Mouse (Mus musculus) Muller cell, postnatal 12 days (primary cell): ENCODE results near the gene Mtch2.
A peak's percentile ranks its signal among the peaks of the same experiment; 100 is the strongest.
"Not testable (repeated sequence)": the region's sequence is repeated elsewhere in the genome, so short reads cannot be mapped to it uniquely, and the experiment has no call there.

Experiments used
- DNase-seq: peaks from one replicate; pipeline ENCODE4 v3.0.0-alpha.2; 2015; ENCODE audit errors: inconsistent ontology term

Gene Mtch2

DNA sequence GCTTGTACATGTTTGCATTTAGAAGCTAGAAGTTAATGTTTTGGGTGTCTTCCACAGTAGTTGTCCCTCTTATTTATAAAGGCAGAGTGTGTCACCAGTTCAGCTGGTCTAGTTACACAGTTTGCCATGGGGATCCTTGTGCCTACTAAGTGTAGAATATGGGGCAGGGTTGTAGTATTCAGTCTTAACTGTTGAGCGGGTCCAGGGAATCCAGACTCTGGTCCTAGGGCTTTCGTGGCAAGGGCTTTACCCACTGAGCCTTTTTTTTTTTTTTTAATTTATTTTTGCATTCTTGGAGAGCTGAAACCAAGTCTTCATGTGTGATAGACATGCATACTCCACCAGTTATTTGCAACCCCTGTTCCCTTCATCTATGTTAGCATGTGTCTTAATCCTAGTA is 14.5 kb downstream of the Mtch2 start:
- no peak for DNase-seq

DNA sequence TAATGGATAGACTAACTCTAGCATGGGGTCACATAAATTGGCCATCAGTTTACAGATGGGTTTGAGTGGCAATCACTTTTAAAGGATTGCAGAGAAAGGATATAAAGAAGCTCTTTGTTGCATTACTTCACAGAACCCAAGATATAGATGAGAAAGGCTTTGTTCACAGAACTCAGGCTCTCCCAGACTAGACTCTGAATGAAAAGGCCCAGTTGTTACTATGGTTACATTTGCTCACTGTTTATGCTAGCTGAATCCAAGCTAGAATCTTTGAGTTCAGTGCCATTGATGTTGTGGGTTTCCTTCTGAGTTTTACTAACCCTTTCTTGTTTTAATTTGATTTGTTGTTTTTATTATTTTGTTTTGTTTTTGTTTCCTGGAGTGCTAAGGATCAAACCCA is 17.2 kb downstream of the Mtch2 start:
- DNase-seq = no peak

DNA sequence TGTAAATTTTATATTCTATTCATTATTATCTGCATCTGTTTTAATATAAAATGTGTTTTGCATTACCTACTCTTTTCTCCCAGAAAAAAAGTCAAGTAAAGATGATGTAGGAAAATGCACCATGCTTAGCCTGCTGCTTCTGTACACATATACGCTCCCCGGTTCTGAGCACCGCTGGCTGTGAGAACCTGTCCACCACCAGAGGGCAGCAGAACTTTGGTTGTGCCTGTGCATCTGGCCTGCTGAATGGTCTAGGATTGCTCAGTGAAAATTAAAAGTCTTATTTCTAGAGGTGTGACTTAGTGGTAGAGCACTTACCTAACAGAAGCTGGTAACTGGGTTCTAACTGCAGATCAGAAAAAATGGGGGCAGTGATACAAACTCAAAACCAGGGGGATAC is 19.6 kb downstream of the Mtch2 start:
- DNase-seq = peak; percentile 50

DNA sequence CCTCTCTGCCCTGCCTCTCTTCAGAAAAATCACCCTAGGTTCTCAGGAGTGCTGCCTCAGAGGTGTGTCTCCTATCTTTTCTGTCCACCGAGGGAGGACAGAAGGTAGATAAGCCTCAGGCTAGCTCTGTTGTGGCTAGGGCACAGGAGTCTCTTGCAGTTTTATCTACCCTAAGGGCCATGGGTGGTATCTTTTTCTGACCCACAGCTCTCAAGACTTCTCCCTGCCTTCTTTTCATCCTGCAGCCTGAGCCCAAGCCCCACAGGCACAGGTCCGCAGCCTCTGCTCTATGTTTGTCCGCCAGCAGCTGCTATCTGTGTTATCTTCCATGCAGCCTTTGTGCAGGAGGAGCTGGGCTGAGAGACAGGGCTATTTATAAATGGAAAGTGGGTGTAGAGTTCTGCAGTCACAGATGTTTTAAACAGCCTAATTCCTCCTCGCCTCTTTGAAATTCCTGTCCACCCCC is 23.2 kb downstream of the Mtch2 start:
- no peak for DNase-seq

GRCm38 (mm10) chr2:90871180-90871961 is 24.4 kb downstream of the Mtch2 start:
- DNase-seq = no peak

DNA sequence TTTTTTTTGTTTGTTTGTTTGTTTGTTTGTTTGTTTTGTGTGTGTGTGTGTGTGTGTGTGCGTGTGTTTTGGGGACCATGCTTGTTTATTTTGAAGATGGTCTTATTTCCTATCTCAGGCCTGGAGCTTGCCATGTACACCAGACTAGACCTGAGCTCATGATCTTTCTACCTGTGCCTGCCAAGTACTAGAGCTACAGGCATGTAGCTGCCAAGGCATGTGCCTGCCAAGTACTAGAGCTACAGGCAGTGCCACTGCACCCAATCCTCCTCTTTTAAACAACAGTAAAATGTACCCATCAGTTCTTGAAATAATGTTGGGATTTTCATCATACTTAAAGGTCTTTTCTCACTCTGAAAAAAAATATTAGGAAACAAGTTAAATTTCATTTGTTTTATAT is 27.1 kb downstream of the Mtch2 start:
- DNase-seq = no peak

DNA sequence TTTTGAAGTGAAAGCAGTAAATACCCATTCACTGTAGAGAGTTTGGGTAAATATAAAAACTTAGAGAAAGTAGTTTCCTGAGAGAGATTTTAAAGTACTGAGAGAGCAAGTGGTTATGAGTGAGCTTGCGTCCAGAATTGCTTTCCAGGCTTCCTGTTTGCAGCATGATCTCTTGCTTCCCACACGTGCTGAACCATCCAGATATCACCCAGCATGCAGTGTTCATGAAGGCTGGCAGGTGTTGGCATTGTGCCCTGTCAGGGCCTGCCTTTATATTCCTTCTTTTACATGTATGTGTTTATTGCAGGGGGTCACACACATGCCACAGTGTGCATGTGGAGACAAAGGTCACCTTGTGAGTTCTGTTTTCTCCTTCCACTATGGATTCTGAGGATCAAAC is 28.3 kb downstream of the Mtch2 start:
- DNase-seq = no peak

DNA sequence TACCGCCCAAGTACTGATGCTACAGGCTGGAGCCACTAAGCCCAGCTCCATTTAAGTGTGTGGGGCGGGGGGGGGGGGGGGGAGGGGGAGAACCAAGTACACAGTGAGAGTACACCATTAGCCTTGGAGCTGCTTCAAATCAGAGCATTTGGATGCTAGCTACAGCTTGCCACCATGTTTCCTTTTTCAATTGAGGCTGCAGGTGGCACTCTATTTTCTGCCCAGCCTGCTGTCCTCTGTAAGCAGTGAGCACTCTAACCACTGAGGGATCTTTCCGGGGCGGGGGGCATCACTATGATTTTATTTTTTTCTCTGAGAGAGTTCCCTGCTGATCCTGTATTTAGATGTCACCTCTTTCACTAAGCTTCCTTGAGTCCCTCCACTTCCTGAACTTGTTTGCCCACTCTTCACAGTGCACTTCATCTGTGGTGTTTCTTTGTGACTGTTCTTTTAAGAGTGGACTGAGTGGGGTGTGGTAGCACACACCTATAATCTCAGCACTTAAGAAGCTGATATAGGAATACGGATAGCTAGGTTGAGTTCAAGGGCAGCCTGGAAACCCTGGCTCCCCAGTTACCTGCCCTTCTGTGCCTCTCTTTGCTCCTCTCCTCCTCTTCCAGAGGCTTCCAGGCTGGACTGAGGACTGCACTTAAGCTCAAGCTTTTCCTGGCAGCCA is 30.8 kb downstream of the Mtch2 start:
- no peak for DNase-seq

DNA sequence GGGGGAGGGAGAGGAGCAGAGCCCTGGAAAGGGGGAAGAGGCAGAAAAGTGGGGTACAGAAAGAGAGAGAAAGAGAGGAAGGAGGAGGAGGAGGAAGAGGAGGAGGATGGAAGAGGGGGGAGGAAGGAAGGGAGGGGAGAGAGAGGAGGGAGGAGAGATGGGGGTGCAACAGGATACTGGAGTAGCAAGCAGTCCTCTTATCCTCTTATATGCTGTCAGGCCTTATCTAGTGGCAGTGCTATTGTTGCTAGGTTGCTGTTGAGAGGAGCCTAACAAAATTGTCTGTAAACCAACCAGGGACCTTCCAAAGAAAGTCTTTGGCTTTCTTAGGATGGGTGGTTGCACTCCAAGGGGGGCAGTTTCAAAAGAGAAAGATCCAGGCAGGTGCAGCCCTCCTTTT is 32.5 kb downstream of the Mtch2 start:
- no peak for DNase-seq

DNA sequence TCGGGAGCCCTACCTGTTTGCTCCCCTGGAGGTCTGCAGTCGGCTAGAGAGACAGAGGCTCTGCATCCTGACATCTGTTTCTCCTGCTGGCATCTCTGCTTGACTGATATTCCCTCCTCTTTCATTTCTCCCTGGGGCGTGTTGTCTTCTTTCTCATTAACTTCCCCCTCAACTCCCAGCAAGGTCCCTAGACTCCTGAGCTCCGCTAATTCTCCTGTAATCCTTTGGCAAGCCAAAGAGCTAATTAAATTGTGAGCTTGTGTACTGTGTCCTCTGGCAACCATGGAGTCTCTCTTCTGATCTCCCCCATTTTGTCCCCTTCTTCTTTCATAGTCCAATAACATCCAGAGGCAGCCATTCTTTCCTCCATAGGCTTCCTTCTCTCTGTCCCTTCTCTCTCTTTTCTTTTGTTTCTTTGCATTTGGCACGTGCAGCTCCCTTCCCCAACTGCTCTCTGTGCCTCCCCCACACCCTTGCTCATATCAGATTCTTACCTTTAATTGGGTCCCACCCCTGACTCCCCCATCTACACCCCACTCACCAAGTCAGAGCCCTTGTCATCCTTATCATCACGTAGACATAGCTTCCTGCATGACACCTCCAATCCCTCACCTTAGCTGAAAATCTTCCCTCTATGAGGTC is 33.3 kb downstream of the Mtch2 start:
- DNase-seq = no peak

GRCm38 (mm10) chr2:90881824-90882223 is 34.9 kb downstream of the Mtch2 start:
- DNase-seq = no peak

DNA sequence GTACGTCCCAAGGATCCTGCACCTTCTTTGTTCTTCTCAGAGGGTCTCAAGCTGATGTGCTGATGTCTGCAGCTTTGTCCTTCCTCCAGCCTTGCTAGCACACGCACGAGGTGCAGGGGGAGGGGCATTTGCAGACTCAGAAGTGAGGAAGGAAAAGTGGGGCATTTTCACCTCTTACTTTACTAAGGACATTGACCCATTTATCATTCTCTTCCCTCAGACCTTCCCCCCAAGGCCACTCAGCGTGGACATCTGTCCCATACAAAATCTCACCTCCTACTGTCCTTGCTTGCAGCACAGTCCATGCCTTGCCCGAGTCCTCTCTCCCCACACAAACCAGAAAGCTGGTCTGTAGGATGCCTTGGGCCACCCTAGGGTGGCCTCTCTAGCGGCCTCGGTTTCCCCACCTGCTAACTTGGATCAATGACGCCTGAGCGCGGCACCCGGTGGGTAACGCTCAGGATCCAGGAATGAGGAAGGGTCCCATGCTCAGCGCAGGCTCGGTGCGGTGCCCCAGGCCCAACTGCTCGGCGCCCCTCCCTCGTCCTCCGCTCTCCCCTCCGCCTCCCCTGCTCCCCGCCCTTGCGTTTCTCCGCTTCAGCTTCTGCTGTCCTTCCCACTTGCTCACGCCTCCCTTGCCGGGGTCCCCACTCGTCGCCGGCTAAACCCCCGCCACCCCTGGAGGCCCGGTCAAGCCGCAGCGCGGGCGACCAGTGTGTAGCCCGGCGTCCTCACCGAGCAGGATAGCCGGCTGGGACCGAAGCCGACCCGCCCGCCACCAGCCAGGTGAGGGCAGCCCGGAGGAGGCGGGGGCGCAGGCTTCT is 38.5 kb downstream of the Mtch2 start, which contains the start of gene C1qtnf4:
Gene C1qtnf4, plus strand, starts transcription at position 643 of the 824 bp plus-strand sequence.
- no peak for DNase-seq

- DNase-seq = no peak
Measured at GRCm38 (mm10) chr2:90886436-90886835, 39.5 kb downstream of the Mtch2 start.

DNA sequence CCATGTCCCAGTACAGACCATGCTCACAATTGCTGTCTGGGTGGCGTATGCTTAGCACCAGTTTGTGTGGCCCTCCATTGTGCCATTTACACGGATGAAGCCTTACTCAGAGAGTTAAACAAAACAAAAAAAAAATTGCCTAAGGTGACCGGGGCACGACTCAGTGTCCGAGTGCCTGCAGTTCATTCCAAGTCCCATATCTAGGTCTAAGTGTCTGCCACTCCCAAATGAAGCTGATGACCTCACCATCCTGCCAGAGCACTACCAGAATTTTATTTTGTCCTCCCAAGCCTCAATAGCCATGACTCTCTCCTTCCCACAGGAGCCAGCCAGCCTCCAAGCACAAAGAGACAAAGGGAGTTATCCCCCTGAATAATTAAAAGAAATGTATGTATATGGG is 40.7 kb downstream of the Mtch2 start:
- no peak for DNase-seq

- DNase-seq = peak; percentile 30
Measured at GRCm38 (mm10) chr2:90889550-90890548, 42.9 kb downstream of the Mtch2 start.

GRCm38 (mm10) chr2:90893673-90894298 is 46.8 kb downstream of the Mtch2 start:
- DNase-seq = no peak

DNA sequence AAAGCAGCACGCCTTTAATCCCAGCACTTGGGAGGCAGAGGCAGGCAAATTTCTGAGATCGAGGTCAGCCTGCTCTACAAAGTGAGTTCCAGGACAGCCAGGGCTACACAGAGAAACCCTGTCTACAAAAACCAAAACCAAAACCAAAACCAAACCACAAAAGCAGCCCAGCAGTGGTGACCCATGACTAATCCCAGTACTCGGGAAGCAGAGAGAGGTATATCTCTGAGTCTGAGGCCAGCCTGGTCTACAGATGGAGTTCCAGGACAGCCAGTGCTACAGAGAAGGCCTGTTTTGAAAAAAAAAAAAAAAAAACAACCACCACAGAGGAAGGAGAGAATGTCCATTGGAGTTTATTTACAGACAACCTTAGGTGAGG is 47.3 kb downstream of the Mtch2 start:
- not testable (repeated sequence) for DNase-seq

DNA sequence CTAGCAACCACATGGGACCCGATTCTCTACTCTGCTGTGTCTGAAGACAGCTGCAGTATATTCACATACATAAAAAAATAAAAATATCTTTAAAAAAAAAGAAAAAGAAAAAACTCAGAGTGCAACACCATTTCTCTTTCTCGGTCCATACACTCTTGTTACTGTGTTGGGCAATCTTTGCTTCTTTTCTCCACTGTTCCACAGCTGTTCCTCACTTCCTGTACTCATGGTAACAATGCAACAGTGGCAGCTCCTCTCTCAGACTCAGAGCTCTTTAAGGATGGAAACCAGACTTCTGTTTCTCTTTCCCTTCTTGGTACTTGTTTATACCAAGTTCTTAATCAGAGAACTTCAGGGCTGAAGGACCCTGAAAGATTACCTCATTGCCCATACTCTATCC is 56.4 kb downstream of the Mtch2 start:
- no peak for DNase-seq

GRCm38 (mm10) chr2:90904076-90904855 is 57.3 kb downstream of the Mtch2 start, which contains the start of the genes Kbtbd4 and Ndufs3:
TSS of gene Kbtbd4 (plus strand) at chr2:90904740.
TSS of gene Ndufs3 (minus strand) at chr2:90904827.
- DNase-seq = peak; percentile 95
